Mouse (Mus musculus): Measurements from ENCODE around the gene Arpin.

DNA sequence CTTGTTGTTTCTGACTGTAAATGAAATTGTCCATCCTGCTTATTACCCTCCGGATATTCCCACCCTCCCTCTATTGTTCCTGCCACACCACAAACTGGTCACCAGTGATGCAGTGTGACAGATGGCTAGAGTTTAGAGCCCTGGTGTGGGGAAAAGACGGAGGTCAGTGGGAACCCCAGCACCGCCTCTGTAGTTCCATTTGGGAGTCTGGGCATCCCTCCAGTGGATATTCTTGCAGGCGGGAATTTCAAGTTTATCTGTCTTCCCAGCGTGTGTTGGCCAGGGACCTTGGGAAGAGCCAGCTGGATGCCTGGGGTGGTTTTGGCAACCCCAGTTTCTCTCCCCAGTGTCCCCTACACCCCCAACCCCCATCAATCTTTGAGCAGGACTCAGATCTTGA, 698 bp downstream of the Arpin start:
- TF ChIP-seq EP300 (IDR thresholded peaks at IDR 0.05; ENCODE audit: low read depth) (no peak), CTCF (IDR thresholded peaks at IDR 0.05; ENCODE audit: low read depth) (no peak)
